Mouse (Mus musculus) limb, embryonic 14.5 days (tissue): ENCODE measurements around the gene Apold1. TPM values are rescaled to one million over a fixed set of nuclear protein-coding genes. Genes with fewer than 3 reads are reported as not detected.

ENCODE experiments used
- ATAC-seq: fragments of 200-750 bp; cut with Nextera tagmentation; 2 replicates; pipeline ENCODE4 v1.8.0; 2017; ENCODE audit warnings: low read depth, moderate number of reproducible peaks, moderate TSS enrichment; ENCODE audit not compliant: low FRiP score
- DNase-seq: peaks from one replicate; pipeline ENCODE4 v3.0.0-alpha.2; 2015; ENCODE audit warnings: low spot score
- H3K27ac ChIP-seq: fragments of 300-500 bp; sonication (generic); replicated peaks from 2 replicates; pipeline ENCODE4 v1.5.1; 2014; ENCODE audit warnings: low read depth, mild to moderate bottlenecking, low read length, moderate library complexity, mixed read lengths
- H3K27me3 ChIP-seq: fragments of 300-500 bp; sonication (generic); 2 replicates; pipeline ENCODE4 v1.6.1; 2014; ENCODE audit warnings: low read length, mixed read lengths; ENCODE audit not compliant: control insufficient read depth, insufficient read depth
- H3K36me3 ChIP-seq: fragments of 300-500 bp; sonication (generic); 2 replicates; pipeline ENCODE4 v1.6.1; 2014; ENCODE audit warnings: mild to moderate bottlenecking, low read length, moderate library complexity, mixed read lengths; ENCODE audit not compliant: control insufficient read depth, insufficient read depth
- H3K4me1 ChIP-seq: fragments of 300-500 bp; sonication (generic); 2 replicates; pipeline ENCODE4 v1.6.1; 2014; ENCODE audit warnings: antibody characterized with exemption, low read length, mixed read lengths; ENCODE audit not compliant: control insufficient read depth, insufficient read depth
- H3K4me2 ChIP-seq: fragments of 300-500 bp; sonication (generic); replicated peaks from 2 replicates; pipeline ENCODE4 v1.6.1; 2014; ENCODE audit warnings: low read depth, mild to moderate bottlenecking, low read length, moderate library complexity; ENCODE audit not compliant: severe bottlenecking
- H3K4me3 ChIP-seq: fragments of 300-500 bp; sonication (generic); replicated peaks from 2 replicates; pipeline ENCODE4 v1.5.1; 2014; ENCODE audit warnings: low read length
- H3K9ac ChIP-seq: fragments of 300-500 bp; sonication (generic); 2 replicates; pipeline ENCODE4 v1.6.1; 2014; ENCODE audit warnings: mild to moderate bottlenecking, low read depth, low read length, moderate library complexity; ENCODE audit not compliant: severe bottlenecking
- H3K9me3 ChIP-seq: fragments of 300-500 bp; sonication (generic); 2 replicates; pipeline ENCODE4 v1.6.1; 2016; ENCODE audit warnings: low read length; ENCODE audit not compliant: control insufficient read depth
- POLR2A ChIP-seq: fragments of 200-500 bp; IDR thresholded peaks from 2 replicates; pipeline ENCODE4 v1.8.0; 2012; ENCODE audit warnings: inconsistent platforms, mild to moderate bottlenecking, moderate library complexity, borderline replicate concordance; ENCODE audit not compliant: insufficient read depth, insufficient read length; ENCODE audit errors: extremely low read depth
- WGBS: fragments of 180-500 bp; shearing (Covaris S2); extraction: QIAGEN DNeasy Blood & Tissue Kit; methylation state at CpG from one replicate; pipeline ENCODE4 v1.1.7; 2014; 5-methylcytosine and 5-hydroxymethylcytosine counted together
- polyA plus RNA-seq, 2 experiments: library from polyadenylated mRNA; depleted of rRNA in 1 of 2; stranded (reverse) in 1 of 2; unstranded in 1 of 2; fragments of >200 nt; fragmentation: Nextera tagmentation in 1 of 2; extraction: Ambion mirVana in 1 of 2; gene quantifications; 2 replicates each; pipeline versions ENCODE4 v1.2.1 to v1.2.3; 2012 to 2014

Gene Apold1
- polyA plus RNA-seq, 2 experiments: 2.7 to 4.9 TPM

GRCm38 (mm10) chr6:134969498-134969897 is 12.0 kb upstream of the Apold1 start:
- Histone ChIP-seq H3K9ac (no peak overlapping the region), H3K36me3 (no peaks in the 10 kb centered on the region), H3K4me3 (no peak overlapping the region), H3K27ac (no peak overlapping the region), H3K4me1 (no peaks in the 10 kb centered on the region), H3K27me3 (no peaks in the 10 kb centered on the region), H3K4me2 (no peak overlapping the region), H3K9me3 (no peaks in the 10 kb centered on the region)
- 95% methylated on average over 2 of the region's 2 CpGs for WGBS
- no peak for DNase-seq
- no peak for ATAC-seq
- TF ChIP-seq POLR2A: no peak

- Histone ChIP-seq H3K27ac (no peak overlapping the region), H3K9me3 (no peaks in the 10 kb centered on the region), H3K9ac (no peak overlapping the region), H3K4me3 (no peak overlapping the region), H3K4me2 (no peak overlapping the region), H3K27me3 (no peaks in the 10 kb centered on the region), H3K4me1 (no peaks in the 10 kb centered on the region), H3K36me3 (no peaks in the 10 kb centered on the region)
- WGBS: 32% methylated on average over 4 of the region's 4 CpGs
- DNase-seq (no peak), ATAC-seq (no peak)
- TF ChIP-seq POLR2A: no peak
These were observed 9.4 kb upstream of the Apold1 start for GRCm38 (mm10) chr6:134972096-134972495.

GRCm38 (mm10) chr6:134976628-134977027 is 4.9 kb upstream of the Apold1 start:
- ATAC-seq (no peak), DNase-seq (no peak)
- no peak for TF ChIP-seq POLR2A
- H3K9me3 ChIP-seq: no peaks in the 10 kb centered on the region
- 40% methylated on average over 6 of the region's 6 CpGs for WGBS
- H3K4me3 ChIP-seq: no peak overlapping the region
- H3K27me3 ChIP-seq: no peaks in the 10 kb centered on the region
- H3K4me1 ChIP-seq: peaks cover 6% of the 10 kb centered on the region
- no peaks in the 10 kb centered on the region for H3K36me3 ChIP-seq
- no peak overlapping the region for H3K4me2 ChIP-seq
- no peak overlapping the region for H3K9ac ChIP-seq
- no peak overlapping the region for H3K27ac ChIP-seq

- Histone ChIP-seq H3K27me3 (no peaks in the 10 kb centered on the region), H3K4me1 (peaks cover 12% of the 10 kb centered on the region), H3K9me3 (no peaks in the 10 kb centered on the region), H3K27ac (no peak overlapping the region), H3K4me3 (peak overlapping the region; percentile 58), H3K9ac (peak overlapping the region; percentile 69), H3K4me2 (peak overlapping the region; percentile 94), H3K36me3 (no peaks in the 10 kb centered on the region)
- no peak for TF ChIP-seq POLR2A
- ATAC-seq (peak; percentile 89), DNase-seq (peak; percentile 88)
- 3% methylated on average over 49 of the region's 62 CpGs for WGBS
These were observed 2.2 kb downstream of the Apold1 start for GRCm38 (mm10) chr6:134983529-134984370.

GRCm38 (mm10) chr6:134984748-134985147 is 3.2 kb downstream of the Apold1 start:
- no peaks in the 10 kb centered on the region for H3K27me3 ChIP-seq
- DNase-seq: peak; percentile 47
- no peak for TF ChIP-seq POLR2A

More at GRCm38 (mm10) chr6:134984748-134985147, 3.2 kb downstream of the Apold1 start:
- Histone ChIP-seq H3K36me3 (no peaks in the 10 kb centered on the region), H3K27ac (no peak overlapping the region), H3K4me1 (peaks cover 12% of the 10 kb centered on the region), H3K9ac (no peak overlapping the region), H3K9me3 (no peaks in the 10 kb centered on the region), H3K4me3 (no peak overlapping the region), H3K4me2 (no peak overlapping the region)
- 71% methylated on average over 3 of the region's 3 CpGs for WGBS
- ATAC-seq: no peak
